Mouse (Mus musculus): Measurements from ENCODE around the gene Lcn12. TPM values are rescaled to one million over a fixed set of nuclear protein-coding genes. Genes with fewer than 3 reads are reported as not detected.

Lcn12 gene
- total and polyA plus RNA-seq, 2 experiments from 2014 or later, result not detected

DNA sequence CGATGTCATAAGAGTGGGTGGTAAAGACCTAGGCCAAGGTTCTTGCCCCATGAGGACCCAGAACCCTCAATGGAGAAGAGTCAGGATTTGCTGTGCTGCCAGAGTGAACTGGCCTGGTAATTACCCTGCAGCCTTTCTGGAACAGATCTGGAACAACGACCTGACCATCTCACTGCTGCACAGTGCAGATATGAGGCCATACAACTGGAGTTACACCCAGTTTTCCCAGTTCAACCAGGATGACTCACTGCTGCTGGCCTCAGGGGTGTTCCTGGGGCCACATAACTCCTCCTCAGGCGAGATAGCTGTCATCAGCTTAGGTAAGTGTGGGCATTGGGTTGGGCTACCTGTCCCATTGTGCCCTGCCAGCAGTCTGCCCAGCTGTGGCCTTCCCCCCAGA is 9.0 kb upstream of the Lcn12 start:
- no peak for TF ChIP-seq CTCF (IDR thresholded peaks at IDR 0.05; ENCODE audit: low read depth)

DNA sequence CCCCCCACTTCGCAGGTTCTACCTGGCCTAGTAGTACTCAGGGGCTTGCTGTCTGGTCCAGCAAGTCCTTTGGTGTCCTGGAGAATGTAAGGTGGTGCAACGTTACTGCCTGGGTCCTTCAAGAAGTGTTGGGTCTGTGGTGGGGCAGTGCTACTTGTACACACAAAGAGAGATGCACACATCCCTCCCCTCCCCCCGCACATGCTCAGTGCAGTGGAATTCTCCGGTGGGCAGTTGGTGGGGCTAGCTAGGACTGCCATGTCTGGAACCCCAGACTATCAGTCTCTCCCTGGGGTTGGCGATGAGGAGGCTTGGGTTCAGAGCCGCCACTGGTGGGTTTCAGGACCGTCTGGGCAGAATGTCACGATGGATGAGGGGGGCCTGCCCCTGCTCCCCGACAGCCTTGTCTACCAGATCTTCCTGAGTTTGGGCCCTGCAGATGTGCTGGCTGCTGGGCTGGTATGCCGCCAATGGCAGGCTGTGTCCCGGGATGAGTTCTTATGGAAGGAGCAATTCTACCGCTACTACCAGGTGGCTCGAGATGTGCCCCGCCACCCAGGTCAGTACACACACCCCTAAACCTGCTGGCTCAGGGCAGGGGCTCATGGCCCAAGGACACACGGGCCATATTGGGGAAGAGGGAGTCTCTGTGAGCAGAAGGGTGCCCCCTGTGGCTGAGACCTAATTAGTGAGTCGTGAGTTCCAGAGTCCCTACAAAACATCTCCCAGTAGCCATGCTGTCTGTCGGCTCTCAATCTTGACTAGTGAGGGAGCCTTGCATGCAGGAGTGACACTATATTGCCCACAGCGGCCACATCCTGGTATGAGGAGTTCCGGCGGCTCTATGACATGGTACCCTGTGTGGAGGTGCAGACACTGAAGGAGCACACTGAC is 8.1 kb upstream of the Lcn12 start, which contains the start of gene C8g:
Gene C8g, minus strand, starts transcription at position 127 of the 894 bp plus-strand sequence.
- peaks cover 28% of the 10 kb centered on the region; the same call in 1 of the 2 replicates for H3K36me3 ChIP-seq (ENCODE audit: insufficient read depth, low read length)
- ATAC-seq, result no peak
- 72% methylated on average over 20 of the region's 20 CpGs for WGBS
- peak; percentile 19 for DNase-seq (ENCODE audit: low spot score)
- H3K4me3 ChIP-seq (ENCODE audit: low read length), result peak within 1 kb of the TSS; percentile 69
- H3K9ac ChIP-seq (replicated peaks; ENCODE audit: low read length), result peak within 1 kb of the TSS; percentile 88
- peak within 1 kb of the TSS; percentile 90 for H3K27ac ChIP-seq
- H3K4me1 ChIP-seq (ENCODE audit: insufficient read depth, low read length), result peaks cover 14% of the 10 kb centered on the region
- peak within 1 kb of the TSS; percentile 94 for H3K4me2 ChIP-seq (ENCODE audit: low read depth, low read length)
- no peaks in the 10 kb centered on the region for H3K9me3 ChIP-seq (ENCODE audit: low read length)
- no peaks in the 10 kb centered on the region for H3K27me3 ChIP-seq (ENCODE audit: insufficient read depth, low read length)
- TF ChIP-seq CTCF (IDR thresholded peaks at IDR 0.05; ENCODE audit: low read depth), result no peak

More for the DNA sequence above, 9.0 kb upstream of the Lcn12 start:
- Histone ChIP-seq H3K36me3 (ENCODE audit: insufficient read depth, low read length) (peaks cover 28% of the 10 kb centered on the region; the same call in 1 of the 2 replicates), H3K4me2 (ENCODE audit: low read depth, low read length) (no peak overlapping the region), H3K9me3 (ENCODE audit: low read length) (no peaks in the 10 kb centered on the region), H3K4me3 (ENCODE audit: low read length) (no peak overlapping the region), H3K4me1 (ENCODE audit: insufficient read depth, low read length) (peaks cover 14% of the 10 kb centered on the region), H3K27me3 (ENCODE audit: insufficient read depth, low read length) (no peaks in the 10 kb centered on the region), H3K27ac (no peak overlapping the region), H3K9ac (replicated peaks; ENCODE audit: low read length) (no peak overlapping the region)
- ATAC-seq (no peak), DNase-seq (ENCODE audit: low spot score) (no peak)
- WGBS, result 84% methylated on average over 3 of the region's 3 CpGs

DNA sequence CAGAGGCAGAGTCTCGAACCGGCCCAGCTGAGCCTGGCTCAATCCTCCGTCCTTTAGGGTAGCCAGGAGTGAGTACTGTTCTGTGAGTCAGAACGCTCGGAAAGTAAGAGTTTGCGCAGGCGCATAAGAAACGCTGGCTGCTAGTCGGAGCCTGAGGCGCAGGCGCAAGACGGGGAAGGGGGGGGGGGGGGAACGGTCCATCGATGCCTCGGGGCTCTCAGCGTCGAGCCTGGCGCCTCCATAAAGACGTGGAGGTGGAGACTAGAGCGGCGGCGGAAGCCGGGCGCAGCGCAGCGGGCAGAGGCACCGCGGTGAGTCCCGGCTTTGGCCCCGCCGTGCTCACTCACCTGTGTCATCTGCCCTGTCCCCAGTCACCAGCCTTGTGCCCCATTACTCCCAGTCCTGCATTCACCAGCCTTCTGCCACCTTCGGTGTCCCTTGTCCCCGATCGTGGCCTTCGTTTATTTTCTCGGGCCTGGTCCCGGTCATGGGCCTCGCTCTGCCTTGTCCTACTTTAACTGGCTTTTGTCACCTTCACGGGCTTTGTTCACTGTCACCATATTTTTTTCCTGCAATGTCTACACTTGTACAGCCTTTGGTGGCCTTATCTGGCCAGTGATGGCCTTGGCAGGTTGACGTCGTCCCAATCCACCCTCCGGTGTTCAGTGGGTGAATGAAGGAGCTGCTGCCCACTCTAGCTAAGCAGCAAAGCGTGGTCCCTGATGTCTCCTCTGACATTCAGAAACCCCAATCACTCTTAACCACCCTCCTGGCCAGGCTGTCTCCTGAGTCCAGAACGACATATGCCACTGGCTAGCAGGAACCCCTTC is 7.1 kb upstream of the Lcn12 start, which contains the start of gene Fbxw5:
Gene Fbxw5, plus strand, starts transcription at position 175 of the 830 bp plus-strand sequence.
- no peaks in the 10 kb centered on the region for H3K27me3 ChIP-seq (ENCODE audit: insufficient read depth, low read length)
- H3K4me2 ChIP-seq (ENCODE audit: low read depth, low read length), result peak within 1 kb of the TSS; percentile 94
- TF ChIP-seq CTCF (IDR thresholded peaks at IDR 0.05; ENCODE audit: low read depth), result no peak
- H3K27ac ChIP-seq, result peak within 1 kb of the TSS; percentile 90
- DNase-seq (ENCODE audit: low spot score), result peak; percentile 98
- ATAC-seq, result peak; percentile 91
- H3K4me1 ChIP-seq (ENCODE audit: insufficient read depth, low read length), result peaks cover 14% of the 10 kb centered on the region
- H3K9me3 ChIP-seq (ENCODE audit: low read length), result no peaks in the 10 kb centered on the region
- H3K4me3 ChIP-seq (ENCODE audit: low read length), result peak within 1 kb of the TSS; percentile 69
- peak within 1 kb of the TSS; percentile 88 for H3K9ac ChIP-seq (replicated peaks; ENCODE audit: low read length)
- H3K36me3 ChIP-seq (ENCODE audit: insufficient read depth, low read length), result peaks cover 28% of the 10 kb centered on the region; the same call in 1 of the 2 replicates
- under 1% methylated on average over 42 of the region's 44 CpGs for whole genome bisulfite sequencing

DNA sequence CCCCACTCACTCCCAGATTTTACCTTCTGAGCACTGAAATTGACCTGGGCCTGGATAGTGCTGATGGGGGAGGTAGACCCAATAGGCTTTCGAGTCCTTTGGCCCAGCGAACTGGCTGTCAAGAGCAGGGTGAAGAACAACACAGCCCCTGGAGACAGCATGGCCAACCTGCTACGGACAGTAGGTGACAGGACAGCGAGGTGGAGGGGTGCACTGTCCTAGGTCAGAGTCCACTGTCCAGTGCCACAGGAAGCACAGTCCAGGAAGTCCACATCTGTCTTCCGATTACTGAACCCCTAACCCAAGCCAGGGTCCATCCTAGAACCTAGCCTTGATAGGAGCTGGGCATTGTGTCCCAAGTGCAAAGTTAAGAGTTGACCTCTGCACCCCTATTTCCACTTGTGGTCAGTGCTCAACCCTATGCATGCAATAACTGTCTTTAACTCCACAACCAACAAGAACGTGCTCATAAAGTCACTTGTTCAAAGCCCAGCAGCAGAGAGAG is 6.4 kb upstream of the Lcn12 start:
- TF ChIP-seq CTCF (IDR thresholded peaks at IDR 0.05; ENCODE audit: low read depth), result no peak
- 74% methylated on average over 6 of the region's 6 CpGs for WGBS
- Histone ChIP-seq H3K36me3 (ENCODE audit: insufficient read depth, low read length) (peaks cover 24% of the 10 kb centered on the region; the same call in 1 of the 2 replicates), H3K27ac (peak overlapping the region; percentile 74), H3K4me1 (ENCODE audit: insufficient read depth, low read length) (peaks cover 14% of the 10 kb centered on the region), H3K4me2 (ENCODE audit: low read depth, low read length) (peak overlapping the region; percentile 94), H3K4me3 (ENCODE audit: low read length) (peak overlapping the region; percentile 69), H3K9ac (replicated peaks; ENCODE audit: low read length) (peak overlapping the region; percentile 44), H3K9me3 (ENCODE audit: low read length) (no peaks in the 10 kb centered on the region), H3K27me3 (ENCODE audit: insufficient read depth, low read length) (no peaks in the 10 kb centered on the region)
- ATAC-seq (peak; percentile 13; the same call in 1 of the 2 replicates), DNase-seq (ENCODE audit: low spot score) (no peak)

DNA sequence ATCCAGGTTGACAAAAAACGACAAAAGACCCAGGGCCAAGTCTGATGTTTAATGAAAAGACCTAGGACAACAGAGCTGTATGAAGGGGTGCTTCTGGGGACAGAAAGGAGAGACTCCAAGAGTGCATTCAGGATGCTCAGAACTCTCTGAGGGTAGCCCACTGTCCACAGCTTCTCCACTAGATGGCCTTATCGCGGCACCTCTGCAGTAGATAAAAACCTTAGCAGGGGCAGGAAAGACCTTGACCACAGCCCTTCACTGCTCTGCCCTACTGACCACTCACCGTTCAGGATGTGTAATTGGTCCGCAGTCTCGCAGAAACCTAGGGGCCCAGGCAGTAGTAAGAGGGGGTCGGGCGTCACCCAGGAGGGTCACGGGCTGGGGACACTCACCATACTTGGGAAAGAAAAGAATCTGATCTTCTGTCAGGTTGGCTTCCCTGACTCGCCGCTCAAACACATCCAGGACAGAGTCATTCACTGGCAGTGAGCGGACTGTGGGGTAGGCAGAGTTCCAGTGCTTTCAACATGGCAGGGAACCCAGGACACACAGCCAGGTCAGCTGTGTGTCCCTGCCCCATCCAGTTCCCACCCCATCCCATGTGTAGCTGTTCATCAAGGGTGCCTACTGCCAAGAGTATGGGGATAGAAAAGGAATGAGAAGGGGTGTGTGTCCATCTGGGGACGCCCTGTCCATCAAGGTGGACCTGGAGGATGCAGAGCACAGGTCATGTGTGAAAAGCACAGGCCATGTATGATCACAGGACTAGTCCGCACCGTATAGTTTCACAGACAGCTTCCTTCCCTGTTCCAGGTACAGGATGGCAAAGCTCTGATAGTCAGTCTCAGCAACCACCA is 5.1 kb upstream of the Lcn12 start:
- Histone ChIP-seq H3K27ac (no peak overlapping the region), H3K36me3 (ENCODE audit: insufficient read depth, low read length) (peaks cover 13% of the 10 kb centered on the region; the same call in 1 of the 2 replicates), H3K4me3 (ENCODE audit: low read length) (no peak overlapping the region), H3K4me1 (ENCODE audit: insufficient read depth, low read length) (peaks cover 14% of the 10 kb centered on the region), H3K9me3 (ENCODE audit: low read length) (no peaks in the 10 kb centered on the region), H3K27me3 (ENCODE audit: insufficient read depth, low read length) (no peaks in the 10 kb centered on the region), H3K4me2 (ENCODE audit: low read depth, low read length) (no peak overlapping the region), H3K9ac (replicated peaks; ENCODE audit: low read length) (no peak overlapping the region)
- TF ChIP-seq CTCF (IDR thresholded peaks at IDR 0.05; ENCODE audit: low read depth), result no peak
- DNase-seq (ENCODE audit: low spot score), result no peak
- WGBS, result 72% methylated on average over 15 of the region's 15 CpGs
- no peak for ATAC-seq

Measured in hindbrain, postnatal 0 days (tissue).